Mouse (Mus musculus) lung, embryonic 16.5 days (tissue): ENCODE measurements around the gene Acss3. TPM values are rescaled to one million over a fixed set of nuclear protein-coding genes. Genes with fewer than 3 reads are reported as not detected.
A peak's percentile ranks its signal among the peaks of the same experiment; 100 is the strongest.

Experiments used
- ATAC-seq: fragments of 200-750 bp; cut with Nextera tagmentation; 2 replicates; pipeline ENCODE4 v1.8.0; 2017; ENCODE audit warnings: low read depth, mild to moderate bottlenecking, moderate library complexity
- H3K27ac ChIP-seq: fragments of 300-500 bp; sonication (generic); 2 replicates; pipeline ENCODE4 v1.5.1; 2014; ENCODE audit warnings: mild to moderate bottlenecking, control low read depth, low read length
- H3K27me3 ChIP-seq: fragments of 300-500 bp; sonication (generic); 2 replicates; pipeline ENCODE4 v1.6.1; 2014; ENCODE audit warnings: low read depth, low read length, mixed read lengths; ENCODE audit not compliant: control insufficient read depth, insufficient read depth
- H3K36me3 ChIP-seq: fragments of 300-500 bp; sonication (generic); 2 replicates; pipeline ENCODE4 v1.6.1; 2014; ENCODE audit warnings: low read length; ENCODE audit not compliant: control insufficient read depth, insufficient read depth
- H3K4me1 ChIP-seq: fragments of 300-500 bp; sonication (generic); replicated peaks from 2 replicates; pipeline ENCODE4 v1.6.1; 2014; ENCODE audit warnings: low read length, mixed read lengths; ENCODE audit not compliant: control insufficient read depth, insufficient read depth
- H3K4me2 ChIP-seq: fragments of 300-500 bp; sonication (generic); 2 replicates; pipeline ENCODE4 v1.6.1; 2014; ENCODE audit warnings: low read depth, low read length, control low read depth
- H3K4me3 ChIP-seq: fragments of 300-500 bp; sonication (generic); 2 replicates; pipeline ENCODE4 v1.5.1; 2014; ENCODE audit warnings: mild to moderate bottlenecking, low read length, control low read depth
- H3K9ac ChIP-seq: fragments of 300-500 bp; sonication (generic); 2 replicates; pipeline ENCODE4 v1.6.1; 2014; ENCODE audit warnings: low read length, control low read depth
- H3K9me3 ChIP-seq: fragments of 300-500 bp; sonication (generic); 2 replicates; pipeline ENCODE4 v1.6.1; 2016; ENCODE audit warnings: low read length; ENCODE audit not compliant: control insufficient read depth
- WGBS: fragments of 180-500 bp; shearing (Covaris S2); extraction: QIAGEN DNeasy Blood & Tissue Kit; methylation state at CpG from one replicate; pipeline ENCODE4 v1.1.7; 2014; 5-methylcytosine and 5-hydroxymethylcytosine counted together
- polyA plus RNA-seq: library from polyadenylated mRNA; unstranded; fragments of >200 nt; fragmentation: Nextera tagmentation; extraction: Ambion mirVana; gene quantifications from 2 replicates; pipeline ENCODE4 v1.2.1, GENCODE M21; 2015

Acss3 gene
- 10.6 and 11.0 TPM in 2 replicates for polyA plus RNA-seq

- peak; percentile 94 for ATAC-seq
- Histone ChIP-seq H3K27me3 (no peaks in the 10 kb centered on the region), H3K4me1 (0 out of 2 replicates have a peak, but pooled peaks cover 6% of the 10 kb centered on the region), H3K9ac (peak within 1 kb of the TSS; percentile 80), H3K36me3 (no peaks in the 10 kb centered on the region), H3K4me2 (peak within 1 kb of the TSS; percentile 70), H3K27ac (peak within 1 kb of the TSS; percentile 83), H3K9me3 (no peaks in the 10 kb centered on the region), H3K4me3 (peak within 1 kb of the TSS; percentile 73)
- WGBS, result 2% methylated on average over 17 of the region's 17 CpGs
Measured at GRCm38 (mm10) chr10:107123529-107124335, at the start of gene Acss3. TSS of gene Acss3 (minus strand) at chr10:107123668.

- Histone ChIP-seq H3K4me3 (no peak overlapping the region), H3K4me1 (no peaks in the 10 kb centered on the region), H3K27me3 (no peaks in the 10 kb centered on the region), H3K9ac (no peak overlapping the region), H3K4me2 (no peak overlapping the region), H3K27ac (no peak overlapping the region), H3K36me3 (no peaks in the 10 kb centered on the region), H3K9me3 (no peaks in the 10 kb centered on the region)
- no peak for ATAC-seq
- WGBS, result 63% methylated on average over 3 of the region's 3 CpGs
Measured at GRCm38 (mm10) chr10:107172003-107172689, 48.7 kb upstream of the Acss3 start.

- no peak overlapping the region for H3K4me2 ChIP-seq
- no peak overlapping the region for H3K27ac ChIP-seq
- H3K9ac ChIP-seq, result no peak overlapping the region
- no peaks in the 10 kb centered on the region for H3K4me1 ChIP-seq
- no peaks in the 10 kb centered on the region for H3K36me3 ChIP-seq
- H3K4me3 ChIP-seq, result no peak overlapping the region
- H3K27me3 ChIP-seq, result no peaks in the 10 kb centered on the region
- 88% methylated on average over 3 of the region's 3 CpGs for WGBS
- ATAC-seq, result no peak
- no peaks in the 10 kb centered on the region for H3K9me3 ChIP-seq
Measured at GRCm38 (mm10) chr10:107166486-107166885, 43.0 kb upstream of the Acss3 start.

GRCm38 (mm10) chr10:107148759-107149158 is 25.3 kb upstream of the Acss3 start:
- H3K9ac ChIP-seq, result no peak overlapping the region
- ATAC-seq, result no peak
- H3K36me3 ChIP-seq, result no peaks in the 10 kb centered on the region
- WGBS, result 80% methylated on average over 1 of the region's 1 CpGs
- H3K27me3 ChIP-seq, result no peaks in the 10 kb centered on the region
- H3K4me1 ChIP-seq, result no peaks in the 10 kb centered on the region
- no peak overlapping the region for H3K4me2 ChIP-seq
- H3K27ac ChIP-seq, result no peak overlapping the region
- H3K4me3 ChIP-seq, result no peak overlapping the region
- no peaks in the 10 kb centered on the region for H3K9me3 ChIP-seq

GRCm38 (mm10) chr10:107144016-107144415 is 20.5 kb upstream of the Acss3 start:
- H3K4me1 ChIP-seq, result no peaks in the 10 kb centered on the region
- no peaks in the 10 kb centered on the region for H3K9me3 ChIP-seq
- H3K9ac ChIP-seq, result no peak overlapping the region
- no peaks in the 10 kb centered on the region for H3K36me3 ChIP-seq
- no peak overlapping the region for H3K27ac ChIP-seq
- peak; percentile 74 for ATAC-seq
- no peak overlapping the region for H3K4me2 ChIP-seq
- H3K4me3 ChIP-seq, result no peak overlapping the region
- WGBS, result 11% methylated on average over 1 of the region's 1 CpGs
- no peaks in the 10 kb centered on the region for H3K27me3 ChIP-seq

- Histone ChIP-seq H3K4me1 (no peaks in the 10 kb centered on the region), H3K9me3 (no peaks in the 10 kb centered on the region), H3K9ac (no peak overlapping the region), H3K27me3 (no peaks in the 10 kb centered on the region), H3K27ac (no peak overlapping the region), H3K36me3 (no peaks in the 10 kb centered on the region), H3K4me2 (no peak overlapping the region), H3K4me3 (no peak overlapping the region)
- 46% methylated on average over 1 of the region's 1 CpGs for WGBS
- no peak for ATAC-seq
Measured at GRCm38 (mm10) chr10:107142910-107143309, 19.4 kb upstream of the Acss3 start.

- Histone ChIP-seq H3K27ac (peak overlapping the region; percentile 83), H3K4me1 (0 out of 2 replicates have a peak, but pooled peaks cover 6% of the 10 kb centered on the region), H3K9ac (peak overlapping the region; percentile 80), H3K27me3 (no peaks in the 10 kb centered on the region), H3K9me3 (no peaks in the 10 kb centered on the region), H3K4me2 (peak overlapping the region; percentile 70), H3K4me3 (peak overlapping the region; percentile 73), H3K36me3 (no peaks in the 10 kb centered on the region)
- peak; percentile 25; the same call in 1 of the 2 replicates for ATAC-seq
- WGBS, result 9% methylated on average over 9 of the region's 9 CpGs
Measured at GRCm38 (mm10) chr10:107122744-107123528, 532 bp downstream of the Acss3 start.

- Histone ChIP-seq H3K9ac (no peak overlapping the region), H3K27me3 (no peaks in the 10 kb centered on the region), H3K27ac (no peak overlapping the region), H3K9me3 (no peaks in the 10 kb centered on the region), H3K4me2 (no peak overlapping the region), H3K4me1 (peaks cover 8% of the 10 kb centered on the region), H3K36me3 (no peaks in the 10 kb centered on the region), H3K4me3 (no peak overlapping the region)
- ATAC-seq, result no peak
- WGBS, result 88% methylated on average over 9 of the region's 9 CpGs
Measured at GRCm38 (mm10) chr10:107121301-107121700, 2.2 kb downstream of the Acss3 start.

- no peaks in the 10 kb centered on the region for H3K27me3 ChIP-seq
- ATAC-seq, result no peak
- no peak overlapping the region for H3K9ac ChIP-seq
- H3K4me3 ChIP-seq, result no peak overlapping the region
- no peak overlapping the region for H3K27ac ChIP-seq
- no peaks in the 10 kb centered on the region for H3K9me3 ChIP-seq
- peaks cover 8% of the 10 kb centered on the region for H3K4me1 ChIP-seq
- H3K36me3 ChIP-seq, result no peaks in the 10 kb centered on the region
- WGBS, result 69% methylated on average over 2 of the region's 2 CpGs
- no peak overlapping the region for H3K4me2 ChIP-seq
Measured at GRCm38 (mm10) chr10:107119135-107119534, 4.3 kb downstream of the Acss3 start.
